ENCODE assay signal across 8 mouse cellular contexts in the genomic region with DNA sequence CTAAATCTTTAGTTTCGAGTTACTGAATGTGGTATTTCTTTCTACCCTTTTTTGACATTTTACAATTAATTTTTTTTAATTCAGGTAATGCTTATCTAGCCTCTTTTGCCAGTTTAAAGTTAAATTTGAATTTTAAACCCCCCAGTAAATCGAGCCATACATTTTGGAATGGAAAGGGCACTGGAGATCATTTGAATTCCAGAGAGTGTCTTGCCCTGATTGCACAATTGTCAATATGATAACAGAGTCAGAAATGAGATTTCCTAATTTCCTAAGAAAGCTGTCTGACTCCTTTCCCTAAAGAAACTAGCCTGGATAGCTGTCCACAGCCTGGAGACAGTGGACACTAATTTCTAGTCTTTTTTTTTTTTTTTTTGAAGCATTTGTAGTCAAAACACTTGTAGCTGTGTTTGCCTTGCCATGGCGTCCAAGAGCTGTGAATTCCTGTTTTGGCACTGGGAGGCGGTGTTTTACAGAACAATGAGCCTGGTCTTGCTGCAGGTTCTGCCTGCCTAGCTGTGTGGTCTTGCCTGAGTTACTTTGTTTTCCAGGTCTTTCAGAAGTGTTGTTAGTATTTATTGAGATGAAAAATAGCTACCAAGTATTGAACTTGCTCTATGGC. TPM values are rescaled to one million over a fixed set of nuclear protein-coding genes. Genes with fewer than 3 reads are reported as not detected.
A peak's percentile ranks its signal among the peaks of the same experiment; 100 is the strongest.
DNase-seq lines count a peak whose midpoint lies in the region; ATAC-seq lines count a peak whose summit lies in the region.

No protein-coding gene starts in this region.

- peaks cover 3% of the 10 kb centered on the region; the same call in 1 of the 2 replicates for H3K36me3 ChIP-seq in kidney, embryonic 16.5 days (ENCODE audit: insufficient read depth, low read length)
- H3K36me3 ChIP-seq in liver, embryonic 11.5 days (ENCODE audit: control insufficient read depth, insufficient read depth, low read length) = no peaks in the 10 kb centered on the region; the same call in 1 of the 2 replicates

- 52% methylated on average over 4 of the region's 4 CpGs for WGBS in kidney, embryonic 16.5 days
- 60% methylated on average over 4 of the region's 4 CpGs for WGBS in liver, embryonic 11.5 days

- no peak overlapping the region for H3K27ac ChIP-seq in kidney, embryonic 16.5 days (ENCODE audit: low read length)
- H3K27ac ChIP-seq in liver, embryonic 11.5 days (ENCODE audit: low read depth, low read length) = no peak overlapping the region

- no peaks in the 10 kb centered on the region for H3K9me3 ChIP-seq in kidney, embryonic 16.5 days (ENCODE audit: low read length)
- H3K9me3 ChIP-seq in liver, embryonic 11.5 days (ENCODE audit: control insufficient read depth, low read length) = no peaks in the 10 kb centered on the region

- H3K4me1 ChIP-seq in kidney, embryonic 16.5 days (ENCODE audit: insufficient read depth, low read length) = peaks cover 31% of the 10 kb centered on the region
- peaks cover 9% of the 10 kb centered on the region for H3K4me1 ChIP-seq in liver, embryonic 11.5 days (replicated peaks; ENCODE audit: control insufficient read depth, insufficient read depth, low read length)

- no peaks in the 10 kb centered on the region for H3K27me3 ChIP-seq in kidney, embryonic 16.5 days (ENCODE audit: insufficient read depth, low read length)
- no peaks in the 10 kb centered on the region for H3K27me3 ChIP-seq in liver, embryonic 11.5 days (replicated peaks; ENCODE audit: control insufficient read depth, insufficient read depth, low read length)

- H3K4me2 ChIP-seq in kidney, embryonic 16.5 days (replicated peaks; ENCODE audit: low read depth, low read length) = peak overlapping the region; percentile 73
- peak overlapping the region; percentile 78; the same call in 1 of the 2 replicates for H3K4me2 ChIP-seq in liver, embryonic 11.5 days

- DNase-seq in ovary, adult 18-20 months (ENCODE audit: low spot score) = peak; percentile 52
- DNase-seq in ovary, postnatal 10 days (ENCODE audit: low spot score) = no peak
- DNase-seq in heart, adult 8-10 months (ENCODE audit: low spot score) = peak; percentile 40
- DNase-seq in liver, embryonic 11.5 days (ENCODE audit: low spot score) = no peak
- DNase-seq in natural killer cell, adult 2 months (ENCODE audit: low spot score in 2 of 2) = peak; percentile 16 to 29

- H3K9ac ChIP-seq in kidney, embryonic 16.5 days (replicated peaks; ENCODE audit: low read length) = no peak overlapping the region
- H3K9ac ChIP-seq in liver, embryonic 11.5 days (ENCODE audit: low read depth, low read length) = no peak overlapping the region

- no peak overlapping the region for H3K4me3 ChIP-seq in kidney, embryonic 16.5 days (ENCODE audit: low read length)
- H3K4me3 ChIP-seq in liver, embryonic 11.5 days (ENCODE audit: low read depth, low read length) = no peak overlapping the region

- peak; percentile 49; the same call in 1 of the 2 replicates for ATAC-seq in common myeloid progenitor, adult 5-6 weeks (replicated peaks; ENCODE audit: low read depth, poor library complexity, severe bottlenecking)
- no peak for ATAC-seq in kidney, embryonic 16.5 days (ENCODE audit: low FRiP score, low TSS enrichment)
- ATAC-seq in liver, embryonic 11.5 days (replicated peaks; ENCODE audit: low FRiP score) = no peak
- ATAC-seq in erythroid progenitor cell, adult 5-6 weeks (replicated peaks; ENCODE audit: low FRiP score, poor library complexity, severe bottlenecking) = no peak

RNA-seq across cellular contexts. Expression of a gene that starts 1.6 kb away (rescaled TPM):
- 32.2 and 56.7 TPM in 2 replicates for total RNA-seq in common myeloid progenitor, adult 5-6 weeks (2017)
- total RNA-seq in heart, adult 8-10 months (2022) = 100 to 1,000 TPM; 255 to 327 (median 301) TPM
- polyA plus RNA-seq in kidney, embryonic 16.5 days (2015; fragmentation: Nextera tagmentation; extraction: Ambion mirVana) = 11.2 and 11.5 TPM in 2 replicates
- polyA plus RNA-seq in liver, embryonic 11.5 days (2014; fragmentation: Nextera tagmentation; extraction: Ambion mirVana) = 12.7 and 13.2 TPM in 2 replicates
- total RNA-seq in erythroid progenitor cell, adult 5-6 weeks (2015; ENCODE audit: low replicate concordance) = 12.2 and 39.6 TPM in 2 replicates
- total RNA-seq in erythroid progenitor cell, adult 5-6 weeks (2017; ENCODE audit: low replicate concordance) = 22.2 and 28.6 TPM in 2 replicates

RNA-seq across cellular contexts. Expression of a gene that starts 7.6 kb away (rescaled TPM):
- 345 and 486 TPM in 2 replicates for total RNA-seq in common myeloid progenitor, adult 5-6 weeks (2017)
- 10 to 100 TPM; 25.6 to 34.4 (median 31.3) TPM for total RNA-seq in heart, adult 8-10 months (2022)
- polyA plus RNA-seq in kidney, embryonic 16.5 days (2015; fragmentation: Nextera tagmentation; extraction: Ambion mirVana) = 99.5 and 112 TPM in 2 replicates
- polyA plus RNA-seq in liver, embryonic 11.5 days (2014; fragmentation: Nextera tagmentation; extraction: Ambion mirVana) = 90.6 and 97.6 TPM in 2 replicates
- total RNA-seq in erythroid progenitor cell, adult 5-6 weeks (2015; ENCODE audit: low replicate concordance) = 261 and 280 TPM in 2 replicates
- total RNA-seq in erythroid progenitor cell, adult 5-6 weeks (2017; ENCODE audit: low replicate concordance) = 596 and 607 TPM in 2 replicates

RNA-seq across cellular contexts. Expression of a gene that starts 47.7 kb away (rescaled TPM):
- total RNA-seq in common myeloid progenitor, adult 5-6 weeks (2017) = not detected in 2 replicates
- under 1 TPM in 1 of 4 experiments, not detected in 3; 0.40 TPM for total RNA-seq in heart, adult 8-10 months (2022)
- not detected in 2 replicates for polyA plus RNA-seq in kidney, embryonic 16.5 days (2015; fragmentation: Nextera tagmentation; extraction: Ambion mirVana)
- polyA plus RNA-seq in liver, embryonic 11.5 days (2014; fragmentation: Nextera tagmentation; extraction: Ambion mirVana) = 0.40 TPM in 1 of 2 replicates, not detected in the other
- not detected in 2 replicates for total RNA-seq in erythroid progenitor cell, adult 5-6 weeks (2015; ENCODE audit: low replicate concordance)
- not detected in 2 replicates for total RNA-seq in erythroid progenitor cell, adult 5-6 weeks (2017; ENCODE audit: low replicate concordance)

Comparison
In these comparisons a context has a peak if more than half of its experiments do, and no peak if none do; other contexts are left out.
1. DNase-seq: peak in ovary, adult 18-20 months (single experiment), heart, adult 8-10 months (single experiment) and natural killer cell, adult 2 months (2 of 2); none in ovary, postnatal 10 days (single experiment) and liver, embryonic 11.5 days (single experiment).